Mouse (Mus musculus) heart, embryonic 16.5 days (tissue): ENCODE results near the gene Dvl1. TPM values are rescaled to one million over a fixed set of nuclear protein-coding genes. Genes with fewer than 3 reads are reported as not detected.

Experiments used
- ATAC-seq: fragments of 200-750 bp; cut with Nextera tagmentation; replicated peaks from 2 replicates; pipeline ENCODE4 v1.8.0; 2017; ENCODE audit warnings: moderate number of reproducible peaks; ENCODE audit not compliant: insufficient read depth, low FRiP score; ENCODE audit errors: extremely low read depth
- H3K27ac ChIP-seq: fragments of 300-500 bp; sonication (generic); 2 replicates; pipeline ENCODE4 v1.5.1; 2014; ENCODE audit warnings: mild to moderate bottlenecking, low read length, control low read depth, moderate library complexity
- H3K27me3 ChIP-seq: fragments of 300-500 bp; sonication (generic); 2 replicates; pipeline ENCODE4 v1.6.1; 2014; ENCODE audit warnings: low read length, mixed read lengths; ENCODE audit not compliant: control insufficient read depth, insufficient read depth
- H3K36me3 ChIP-seq: fragments of 300-500 bp; sonication (generic); 2 replicates; pipeline ENCODE4 v1.6.1; 2014; ENCODE audit not compliant: control insufficient read depth, insufficient read depth
- H3K4me1 ChIP-seq: fragments of 300-500 bp; sonication (generic); 2 replicates; pipeline ENCODE4 v1.6.1; 2014; ENCODE audit warnings: low read length, mixed read lengths; ENCODE audit not compliant: control insufficient read depth, insufficient read depth
- H3K4me2 ChIP-seq: fragments of 300-500 bp; sonication (generic); 2 replicates; pipeline ENCODE4 v1.6.1; 2014; ENCODE audit warnings: low read depth, mild to moderate bottlenecking, control low read depth, low read length
- H3K4me3 ChIP-seq: fragments of 300-500 bp; sonication (generic); 2 replicates; pipeline ENCODE4 v1.5.1; 2014; ENCODE audit warnings: mild to moderate bottlenecking, control low read depth, low read length
- H3K9ac ChIP-seq: fragments of 300-500 bp; sonication (generic); 2 replicates; pipeline ENCODE4 v1.6.1; 2014; ENCODE audit warnings: low read length, control low read depth
- H3K9me3 ChIP-seq: fragments of 300-500 bp; sonication (generic); replicated peaks from 2 replicates; pipeline ENCODE4 v1.6.1; 2016; ENCODE audit warnings: low read length; ENCODE audit not compliant: control insufficient read depth
- WGBS: fragments of 180-500 bp; shearing (Covaris S2); extraction: QIAGEN DNeasy Blood & Tissue Kit; methylation state at CpG from one replicate; pipeline ENCODE4 v1.1.7; 2014; 5-methylcytosine and 5-hydroxymethylcytosine counted together
- polyA plus RNA-seq: library from polyadenylated mRNA; unstranded; fragments of >200 nt; fragmentation: Nextera tagmentation; extraction: Ambion mirVana; gene quantifications from 2 replicates; pipeline ENCODE4 v1.2.1, GENCODE M21; 2015

Gene Dvl1
- polyA plus RNA-seq, 1 experiment from 2014 or later: 3.5 TPM

DNA sequence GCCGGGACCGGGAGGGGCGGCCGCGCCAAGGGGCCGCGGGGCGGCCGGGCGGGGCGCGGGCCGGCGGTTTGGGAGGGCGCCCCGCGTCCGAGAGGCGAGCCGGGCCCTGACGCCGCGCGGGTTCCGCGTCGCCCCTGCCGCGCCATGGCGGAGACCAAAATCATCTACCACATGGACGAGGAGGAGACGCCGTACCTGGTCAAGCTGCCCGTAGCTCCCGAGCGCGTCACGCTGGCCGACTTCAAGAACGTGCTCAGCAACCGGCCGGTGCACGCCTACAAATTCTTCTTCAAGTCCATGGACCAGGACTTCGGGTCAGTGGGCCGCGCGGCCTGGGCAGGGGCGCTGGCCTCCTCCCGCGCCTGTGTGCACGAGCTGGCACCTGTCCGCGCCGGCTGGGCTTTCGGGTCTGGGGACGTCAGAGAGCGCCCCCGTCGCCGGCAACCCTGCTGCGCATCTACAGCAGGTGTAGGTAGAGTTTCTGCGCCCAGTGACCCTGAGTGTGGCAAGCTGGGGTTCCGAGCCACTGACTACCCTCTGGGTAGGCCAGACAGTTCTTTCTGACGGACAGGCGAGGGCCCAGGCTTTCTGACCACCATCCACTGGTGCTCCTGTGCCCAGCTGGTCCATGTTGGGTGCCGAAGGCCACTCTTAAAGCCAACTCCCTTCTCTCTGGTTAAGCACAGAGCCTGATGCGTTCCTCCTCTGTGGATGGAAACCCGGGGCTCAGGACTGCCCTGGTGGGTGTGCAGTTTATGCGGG, 570 bp downstream of the Dvl1 start:
- no peaks in the 10 kb centered on the region for H3K27me3 ChIP-seq
- 2% methylated on average over 63 of the region's 69 CpGs for WGBS
- H3K4me1 ChIP-seq: peaks cover 25% of the 10 kb centered on the region
- ATAC-seq: peak; percentile 51
- H3K4me3 ChIP-seq: peak overlapping the region; percentile 77
- H3K36me3 ChIP-seq: no peaks in the 10 kb centered on the region
- no peaks in the 10 kb centered on the region for H3K9me3 ChIP-seq
- peak overlapping the region; percentile 45; the same call in 1 of the 2 replicates for H3K27ac ChIP-seq
- peak overlapping the region; percentile 91 for H3K9ac ChIP-seq
- H3K4me2 ChIP-seq: peak overlapping the region; percentile 92

DNA sequence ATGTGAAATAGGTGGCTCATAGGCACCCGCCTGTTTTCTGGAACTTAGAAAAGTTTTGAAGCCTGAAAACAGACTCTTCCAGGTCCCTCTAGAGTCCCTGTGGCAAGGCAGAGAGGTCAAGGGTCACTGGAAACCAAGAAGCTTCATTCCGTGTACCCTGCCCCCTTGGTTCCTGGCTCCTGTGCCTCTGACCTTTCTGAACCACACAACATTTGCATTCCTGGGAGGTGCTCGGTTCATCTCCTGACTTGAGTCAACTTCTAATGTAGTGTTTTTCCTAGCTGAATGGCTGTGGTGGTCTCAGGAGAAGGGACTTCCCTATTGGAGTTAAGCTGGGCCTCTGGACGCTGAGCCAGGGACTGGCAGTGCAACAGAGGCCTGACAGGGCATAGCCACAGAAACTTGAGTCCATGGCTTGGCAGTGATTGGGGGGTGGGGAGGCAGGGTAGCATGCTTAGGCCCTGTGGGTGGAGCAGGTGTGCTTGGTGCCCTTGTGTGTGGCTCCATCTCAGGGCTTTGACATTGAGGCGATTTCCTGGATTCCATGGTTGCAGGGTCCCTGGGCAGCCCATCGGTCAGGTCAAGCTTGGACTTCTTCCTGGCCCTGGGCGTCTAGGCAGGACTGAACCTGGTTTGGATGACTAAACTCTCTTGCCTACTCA, 1.4 kb downstream of the Dvl1 start:
- WGBS: 67% methylated on average over 7 of the region's 7 CpGs
- H3K4me1 ChIP-seq: peaks cover 25% of the 10 kb centered on the region
- H3K9ac ChIP-seq: peak overlapping the region; percentile 91
- no peaks in the 10 kb centered on the region for H3K36me3 ChIP-seq
- no peaks in the 10 kb centered on the region for H3K27me3 ChIP-seq
- H3K9me3 ChIP-seq: no peaks in the 10 kb centered on the region
- no peak for ATAC-seq
- H3K27ac ChIP-seq: no peak overlapping the region
- H3K4me2 ChIP-seq: peak overlapping the region; percentile 92
- peak overlapping the region; percentile 77 for H3K4me3 ChIP-seq

DNA sequence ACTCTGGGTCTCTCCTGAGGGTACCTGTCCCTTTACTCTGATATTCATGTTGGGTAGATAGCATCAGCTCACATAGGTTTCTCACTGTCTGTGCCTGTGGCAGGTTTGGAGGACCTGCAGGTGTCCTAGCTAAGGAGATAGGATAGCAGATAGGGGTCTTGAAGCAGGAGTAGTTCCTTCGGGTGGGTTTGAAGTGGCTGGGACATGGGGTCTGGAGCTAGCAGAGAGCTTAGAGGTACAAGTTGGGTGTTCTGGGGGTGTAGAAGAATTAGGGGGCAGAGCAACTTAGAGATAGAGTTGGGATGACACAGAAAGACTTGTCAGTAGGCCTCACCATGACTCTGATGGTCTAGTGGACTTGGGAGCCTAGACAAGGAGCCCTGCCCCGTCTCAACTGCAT, 2.2 kb downstream of the Dvl1 start:
- 78% methylated on average over 2 of the region's 2 CpGs for WGBS
- no peak overlapping the region for H3K27ac ChIP-seq
- no peak overlapping the region for H3K4me3 ChIP-seq
- H3K27me3 ChIP-seq: no peaks in the 10 kb centered on the region
- no peak overlapping the region for H3K4me2 ChIP-seq
- H3K36me3 ChIP-seq: 0 out of 2 replicates have a peak, but pooled peaks cover 1% of the 10 kb centered on the region
- peaks cover 25% of the 10 kb centered on the region for H3K4me1 ChIP-seq
- no peaks in the 10 kb centered on the region for H3K9me3 ChIP-seq
- H3K9ac ChIP-seq: no peak overlapping the region
- no peak for ATAC-seq

DNA sequence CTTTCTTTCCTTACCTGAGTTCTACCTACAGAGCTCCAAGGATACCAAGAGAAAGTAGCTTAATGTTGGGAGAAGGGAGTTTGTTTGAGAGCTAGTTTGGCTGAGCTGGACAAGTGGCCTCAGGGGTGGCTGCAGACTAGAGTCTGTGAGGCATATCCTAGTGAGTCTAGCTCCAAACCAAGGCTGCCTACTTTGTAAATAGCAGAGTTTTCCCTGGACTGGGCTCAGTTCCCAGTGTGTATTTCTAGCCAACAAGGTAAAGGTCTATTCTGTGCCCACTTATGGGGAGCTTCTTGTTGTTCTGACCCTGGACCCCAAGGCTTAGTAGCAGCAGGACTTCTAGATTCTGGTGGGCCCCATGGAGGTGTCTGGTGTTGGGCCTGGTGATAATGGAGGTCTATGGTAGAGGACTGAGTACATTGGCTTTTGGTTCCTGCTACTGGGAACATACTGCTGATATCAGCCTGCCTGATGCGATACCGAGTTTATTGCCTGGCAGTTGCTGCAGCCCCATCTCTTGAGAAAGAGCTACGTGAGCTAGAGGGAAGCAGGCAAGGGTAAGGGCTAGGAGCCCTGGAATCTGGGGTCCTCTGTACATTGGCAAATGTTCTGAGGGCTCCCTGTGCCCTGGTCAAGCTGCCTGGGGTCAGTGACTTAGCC, 2.7 kb downstream of the Dvl1 start:
- H3K9ac ChIP-seq: no peak overlapping the region
- peaks cover 25% of the 10 kb centered on the region for H3K4me1 ChIP-seq
- 0 out of 2 replicates have a peak, but pooled peaks cover 7% of the 10 kb centered on the region for H3K36me3 ChIP-seq
- H3K27ac ChIP-seq: no peak overlapping the region
- H3K4me2 ChIP-seq: no peak overlapping the region
- H3K9me3 ChIP-seq: no peaks in the 10 kb centered on the region
- H3K4me3 ChIP-seq: no peak overlapping the region
- no peak for ATAC-seq
- 92% methylated on average over 3 of the region's 3 CpGs for WGBS
- no peaks in the 10 kb centered on the region for H3K27me3 ChIP-seq

DNA sequence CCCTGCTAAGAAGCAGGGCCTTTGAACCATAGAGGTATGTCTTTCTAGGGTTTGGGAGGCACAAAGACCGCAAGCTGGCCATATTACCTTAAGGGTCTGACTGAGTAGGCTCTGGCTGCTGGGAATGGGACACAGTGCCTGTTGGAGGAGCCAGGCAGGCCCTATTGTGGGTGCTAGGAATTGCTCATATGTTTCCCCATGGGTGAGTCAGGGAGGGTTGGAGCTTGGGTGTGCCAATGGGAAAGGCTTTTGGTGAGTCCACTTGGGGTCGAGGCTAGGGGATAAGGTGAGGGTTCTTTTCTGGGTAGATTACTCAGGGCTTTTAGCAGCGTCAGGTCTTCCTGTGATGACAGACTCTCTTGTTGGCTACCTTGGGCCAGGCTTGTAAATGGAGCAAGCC, 4.2 kb downstream of the Dvl1 start:
- peaks cover 16% of the 10 kb centered on the region for H3K36me3 ChIP-seq
- H3K4me1 ChIP-seq: peaks cover 25% of the 10 kb centered on the region
- no peak overlapping the region for H3K4me2 ChIP-seq
- no peak for ATAC-seq
- H3K27ac ChIP-seq: no peak overlapping the region
- H3K9me3 ChIP-seq: no peaks in the 10 kb centered on the region
- H3K9ac ChIP-seq: no peak overlapping the region
- no peaks in the 10 kb centered on the region for H3K27me3 ChIP-seq
- WGBS: 79% methylated on average over 3 of the region's 3 CpGs
- H3K4me3 ChIP-seq: no peak overlapping the region

DNA sequence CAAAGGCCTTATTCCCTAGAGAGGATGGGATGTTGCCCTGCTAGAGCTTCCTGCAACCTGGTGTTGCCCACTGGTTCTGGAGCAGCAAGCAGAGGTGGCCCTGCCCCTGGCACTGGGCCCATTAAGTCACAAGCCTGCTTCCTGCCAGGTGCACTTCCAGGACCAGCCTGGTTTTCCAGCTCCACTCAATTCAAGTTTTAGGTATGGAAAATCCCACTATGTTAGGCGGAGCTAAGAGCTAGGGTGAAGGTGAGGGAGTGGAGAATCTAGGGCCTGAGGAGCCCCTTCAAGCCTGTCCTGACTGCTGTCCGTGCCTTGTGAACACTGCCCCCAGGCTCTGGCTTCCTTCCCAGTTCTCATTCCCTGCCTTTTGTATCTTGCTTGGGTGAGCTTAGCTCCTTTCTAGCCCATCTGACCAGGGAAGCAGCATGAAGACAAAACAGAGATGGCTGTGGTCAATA, 4.8 kb downstream of the Dvl1 start:
- Histone ChIP-seq H3K9me3 (no peaks in the 10 kb centered on the region), H3K27me3 (no peaks in the 10 kb centered on the region)
- WGBS: 73% methylated on average over 2 of the region's 2 CpGs

DNA sequence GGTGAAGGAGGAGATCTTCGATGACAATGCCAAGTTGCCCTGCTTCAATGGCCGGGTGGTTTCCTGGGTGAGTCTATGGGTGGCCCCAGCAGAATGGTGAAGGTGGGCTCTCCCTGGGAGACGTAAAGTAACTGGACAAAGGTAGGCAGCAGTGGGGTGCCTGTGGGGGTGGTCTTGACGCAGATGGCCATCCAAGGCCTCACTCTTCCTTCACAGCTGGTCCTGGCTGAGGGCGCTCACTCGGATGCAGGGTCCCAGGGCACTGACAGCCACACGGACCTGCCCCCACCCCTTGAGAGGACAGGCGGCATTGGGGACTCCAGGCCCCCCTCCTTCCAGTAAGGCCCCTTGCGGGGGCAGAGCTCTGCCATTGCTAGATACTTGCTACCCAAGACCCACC, 6.2 kb downstream of the Dvl1 start:
- Histone ChIP-seq H3K27ac (no peak overlapping the region), H3K9me3 (no peaks in the 10 kb centered on the region), H3K9ac (no peak overlapping the region), H3K4me2 (no peak overlapping the region), H3K4me3 (no peak overlapping the region), H3K4me1 (peaks cover 17% of the 10 kb centered on the region), H3K36me3 (peaks cover 21% of the 10 kb centered on the region), H3K27me3 (no peaks in the 10 kb centered on the region)
- WGBS: 92% methylated on average over 9 of the region's 9 CpGs
- no peak for ATAC-seq

More for the DNA sequence above, 4.8 kb downstream of the Dvl1 start:
- H3K4me2 ChIP-seq: no peak overlapping the region
- no peak overlapping the region for H3K9ac ChIP-seq
- H3K4me1 ChIP-seq: peaks cover 21% of the 10 kb centered on the region
- H3K4me3 ChIP-seq: no peak overlapping the region
- peaks cover 18% of the 10 kb centered on the region for H3K36me3 ChIP-seq
- no peak for ATAC-seq
- no peak overlapping the region for H3K27ac ChIP-seq

DNA sequence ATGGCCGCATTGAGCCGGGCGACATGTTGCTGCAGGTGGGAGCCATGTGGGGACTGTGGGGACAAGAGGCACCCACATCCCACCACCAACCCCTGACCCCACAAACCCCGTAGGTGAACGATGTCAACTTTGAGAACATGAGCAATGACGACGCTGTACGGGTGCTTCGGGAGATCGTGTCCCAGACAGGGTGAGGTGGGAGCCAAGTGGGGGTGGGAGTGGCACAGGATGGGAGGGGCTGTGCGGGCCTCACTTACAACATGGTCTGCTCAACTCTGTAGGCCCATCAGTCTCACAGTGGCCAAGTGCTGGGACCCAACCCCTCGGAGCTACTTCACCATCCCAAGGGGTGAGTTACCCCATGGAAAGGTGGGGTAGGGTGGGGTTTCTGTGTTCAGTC, 7.8 kb downstream of the Dvl1 start:
- Histone ChIP-seq H3K4me2 (no peak overlapping the region), H3K9ac (no peak overlapping the region), H3K36me3 (peaks cover 23% of the 10 kb centered on the region), H3K27ac (no peak overlapping the region), H3K27me3 (no peaks in the 10 kb centered on the region), H3K4me3 (no peak overlapping the region), H3K4me1 (peaks cover 3% of the 10 kb centered on the region), H3K9me3 (no peaks in the 10 kb centered on the region)
- no peak for ATAC-seq
- 92% methylated on average over 12 of the region's 12 CpGs for WGBS

DNA sequence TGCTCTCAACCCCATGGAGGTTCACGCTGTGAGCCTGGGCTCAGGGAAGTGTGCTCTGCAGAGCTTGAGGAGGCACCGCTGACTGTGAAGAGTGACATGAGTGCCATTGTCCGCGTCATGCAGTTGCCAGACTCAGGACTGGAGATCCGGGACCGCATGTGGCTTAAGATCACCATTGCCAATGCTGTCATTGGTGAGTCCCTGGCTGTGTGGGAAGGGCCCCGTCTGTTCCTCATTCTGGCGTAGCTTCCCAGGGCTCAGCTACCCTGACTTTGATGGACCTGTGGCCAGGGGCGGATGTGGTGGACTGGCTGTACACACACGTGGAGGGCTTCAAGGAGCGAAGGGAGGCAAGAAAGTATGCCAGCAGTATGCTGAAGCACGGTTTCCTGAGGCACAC, 8.9 kb downstream of the Dvl1 start:
- Histone ChIP-seq H3K9ac (no peak overlapping the region), H3K4me3 (no peak overlapping the region), H3K9me3 (no peaks in the 10 kb centered on the region), H3K27ac (no peak overlapping the region), H3K4me2 (no peak overlapping the region), H3K36me3 (peaks cover 23% of the 10 kb centered on the region), H3K4me1 (peaks cover 3% of the 10 kb centered on the region), H3K27me3 (no peaks in the 10 kb centered on the region)
- WGBS: 89% methylated on average over 12 of the region's 12 CpGs
- no peak for ATAC-seq
